Mouse (Mus musculus): ENCODE measurements at regions not wholly inside any gene's neighbourhood (a gene's known extent, or its start where the extent isn't known, plus 50 kb on each side); places are given as distances from the start of the nearest gene placed in this dataset.

GRCm38 (mm10) chr4:82161818-82162217, 543.7 kb downstream of the Nfib start:
- no peak for DNase-seq (ENCODE audit: low spot score in 2 of 2)

GRCm38 (mm10) chr4:82161232-82161631, 544.3 kb downstream of the Nfib start:
- no peak for DNase-seq (ENCODE audit: low spot score in 2 of 2)

GRCm38 (mm10) chr4:82160233-82160632, 545.3 kb downstream of the Nfib start:
- DNase-seq (ENCODE audit: low spot score in 2 of 2): no peak

GRCm38 (mm10) chr4:82155642-82156320, 549.8 kb downstream of the Nfib start:
- no peak for DNase-seq (ENCODE audit: low spot score in 2 of 2)

- DNase-seq (ENCODE audit: low spot score in 2 of 2): no peak
These were observed 551.5 kb downstream of the Nfib start for GRCm38 (mm10) chr4:82154021-82154555.

GRCm38 (mm10) chr4:82153604-82154003, 551.9 kb downstream of the Nfib start:
- DNase-seq (ENCODE audit: low spot score in 2 of 2): no peak

- no peak for DNase-seq (ENCODE audit: low spot score in 2 of 2)
These were observed 555.6 kb downstream of the Nfib start for GRCm38 (mm10) chr4:82149957-82150356.

- DNase-seq (ENCODE audit: low spot score in 2 of 2): no peak
These were observed 557.2 kb downstream of the Nfib start for GRCm38 (mm10) chr4:82148129-82149064.

GRCm38 (mm10) chr4:82142391-82142790, 563.2 kb downstream of the Nfib start:
- no peak for DNase-seq (ENCODE audit: low spot score in 2 of 2)

- no peak for DNase-seq (ENCODE audit: low spot score in 2 of 2)
These were observed 565.7 kb downstream of the Nfib start for GRCm38 (mm10) chr4:82139806-82140205.

- no peak for DNase-seq (ENCODE audit: low spot score in 2 of 2)
These were observed 566.5 kb downstream of the Nfib start for GRCm38 (mm10) chr4:82139016-82139415.

- DNase-seq (ENCODE audit: low spot score in 2 of 2): no peak
These were observed 572.7 kb downstream of the Nfib start for GRCm38 (mm10) chr4:82132851-82133250.

- no peak for DNase-seq (ENCODE audit: low spot score in 2 of 2)
These were observed 573.2 kb downstream of the Nfib start for GRCm38 (mm10) chr4:82132326-82132725.

GRCm38 (mm10) chr4:82129471-82129870, 576.1 kb downstream of the Nfib start:
- DNase-seq (ENCODE audit: low spot score in 2 of 2): no peak

- DNase-seq (ENCODE audit: low spot score in 2 of 2): no peak
These were observed 581.8 kb downstream of the Nfib start for GRCm38 (mm10) chr4:82123733-82124132.

- DNase-seq (ENCODE audit: low spot score in 2 of 2): no peak
These were observed 582.4 kb downstream of the Nfib start for GRCm38 (mm10) chr4:82123101-82123500.

- DNase-seq (ENCODE audit: low spot score in 2 of 2): no peak
These were observed 584.8 kb downstream of the Nfib start for GRCm38 (mm10) chr4:82120796-82121195.

- no peak for DNase-seq (ENCODE audit: low spot score in 2 of 2)
These were observed 585.2 kb downstream of the Nfib start for GRCm38 (mm10) chr4:82120326-82120725.

- no peak for DNase-seq (ENCODE audit: low spot score in 2 of 2)
These were observed 603.7 kb downstream of the Nfib start for GRCm38 (mm10) chr4:82101837-82102236.

- no peak for DNase-seq (ENCODE audit: low spot score in 2 of 2)
These were observed 605.6 kb downstream of the Nfib start for GRCm38 (mm10) chr4:82099970-82100368.

- no peak for DNase-seq (ENCODE audit: low spot score in 2 of 2)
These were observed 606.3 kb downstream of the Nfib start for GRCm38 (mm10) chr4:82098986-82099969.

Data from layer of hippocampus, postnatal 10 days (tissue).